8 mouse cellular contexts compared by ENCODE assay signal in genomic region chr5:118514527-118514831, GRCm38 (mm10). TPM values are rescaled to one million over a fixed set of nuclear protein-coding genes. Genes with fewer than 3 reads are reported as not detected.
A peak's percentile ranks its signal among the peaks of the same experiment; 100 is the strongest.
DNase-seq lines count a peak whose midpoint lies in the region; ATAC-seq and TF ChIP-seq lines count a peak whose summit lies in the region.

No protein-coding gene starts in this region.

- no peak for DNase-seq in heart, postnatal 14 days
- no peak for DNase-seq in testis, postnatal 14 days (ENCODE audit: low spot score)
- DNase-seq in liver, embryonic 11.5 days (ENCODE audit: low spot score): no peak
- no peak for DNase-seq in stomach, postnatal 0 days (ENCODE audit: low spot score)
- DNase-seq in urinary bladder, postnatal 4 days (ENCODE audit: low spot score in 2 of 2): no peak

- H3K27me3 ChIP-seq in heart, embryonic 12.5 days (replicated peaks): peaks cover 8% of the 10 kb centered on the region; the same call in 1 of the 2 replicates
- no peaks in the 10 kb centered on the region for H3K27me3 ChIP-seq in testis, adult 2 months (ENCODE audit: control insufficient read depth, insufficient read depth, low read length)
- H3K27me3 ChIP-seq in liver, embryonic 11.5 days (replicated peaks; ENCODE audit: control insufficient read depth, insufficient read depth, low read length): peaks cover 19% of the 10 kb centered on the region
- H3K27me3 ChIP-seq in stomach, postnatal 0 days (ENCODE audit: control insufficient read depth, insufficient read depth, low read length): no peaks in the 10 kb centered on the region

- TF ChIP-seq POLR2A in testis, adult 2 months (IDR thresholded peaks at IDR 0.05; ENCODE audit: control insufficient read depth, low read depth, low read length): no peak

- no peak overlapping the region for H3K27ac ChIP-seq in heart, embryonic 12.5 days (ENCODE audit: poor library complexity, severe bottlenecking)
- H3K27ac ChIP-seq in testis, adult 2 months (ENCODE audit: control insufficient read depth, insufficient read depth, low read depth, low read length): no peak overlapping the region
- no peak overlapping the region for H3K27ac ChIP-seq in liver, embryonic 11.5 days (ENCODE audit: low read depth, low read length)
- peak overlapping the region; percentile 79 for H3K27ac ChIP-seq in stomach, postnatal 0 days (replicated peaks)

- TF ChIP-seq CTCF in testis, adult 2 months (IDR thresholded peaks at IDR 0.05; ENCODE audit: control insufficient read depth, insufficient read depth, insufficient replicate concordance, low read depth, low read length): no peak
- TF ChIP-seq CTCF in stomach, postnatal 0 days (IDR thresholded peaks at IDR 0.05; ENCODE audit: low read depth): no peak

- H3K9ac ChIP-seq in heart, embryonic 12.5 days: 0 out of 2 replicates have a peak overlapping the region, but pooled peaks have one; percentile 54
- peak overlapping the region; percentile 52; the same call in 1 of the 2 replicates for H3K9ac ChIP-seq in liver, embryonic 11.5 days (ENCODE audit: low read depth, low read length)
- H3K9ac ChIP-seq in stomach, postnatal 0 days (ENCODE audit: low read length): peak overlapping the region; percentile 51; the same call in 1 of the 2 replicates

- H3K9me3 ChIP-seq in heart, embryonic 12.5 days (replicated peaks): no peaks in the 10 kb centered on the region
- H3K9me3 ChIP-seq in liver, embryonic 11.5 days (ENCODE audit: control insufficient read depth, low read length): no peaks in the 10 kb centered on the region
- H3K9me3 ChIP-seq in stomach, postnatal 0 days (ENCODE audit: control insufficient read depth, low read length): no peaks in the 10 kb centered on the region

- intact Hi-C loops in heart, postnatal 14 days (cut with DNase I): loop anchor here (5.0 kb wide), 1 partner anchor 52 kb away; no protein-coding TSS in a partner anchor

- 22% methylated on average over 9 of the region's 9 CpGs for WGBS in heart, embryonic 12.5 days
- WGBS in liver, embryonic 11.5 days: 18% methylated on average over 9 of the region's 9 CpGs
- 8% methylated on average over 9 of the region's 9 CpGs for WGBS in stomach, postnatal 0 days

- no peak for ATAC-seq in heart, embryonic 12.5 days (ENCODE audit: insufficient number of reproducible peaks, low FRiP score)
- no peak for ATAC-seq in liver, embryonic 11.5 days (replicated peaks; ENCODE audit: low FRiP score)
- no peak for ATAC-seq in stomach, postnatal 0 days (ENCODE audit: low FRiP score, low TSS enrichment)
- no peak for ATAC-seq in megakaryocyte progenitor cell, adult 5-6 weeks (replicated peaks; ENCODE audit: poor library complexity)

- peak overlapping the region; percentile 75 for H3K4me2 ChIP-seq in heart, embryonic 12.5 days
- H3K4me2 ChIP-seq in liver, embryonic 11.5 days: peak overlapping the region; percentile 82
- peak overlapping the region; percentile 59 for H3K4me2 ChIP-seq in stomach, postnatal 0 days (replicated peaks; ENCODE audit: low read depth)

- peak overlapping the region; percentile 42 for H3K4me3 ChIP-seq in heart, embryonic 12.5 days
- H3K4me3 ChIP-seq in testis, adult 2 months (ENCODE audit: control insufficient read depth, low read depth, low read length): peak overlapping the region; percentile 75
- peak overlapping the region; percentile 45 for H3K4me3 ChIP-seq in liver, embryonic 11.5 days (ENCODE audit: low read depth, low read length)
- H3K4me3 ChIP-seq in stomach, postnatal 0 days (ENCODE audit: low read depth, low read length): peak overlapping the region; percentile 36

- peaks cover 36% of the 10 kb centered on the region for H3K4me1 ChIP-seq in heart, embryonic 12.5 days (replicated peaks)
- H3K4me1 ChIP-seq in testis, adult 2 months (ENCODE audit: control insufficient read depth, insufficient read depth, low read length): peaks cover 21% of the 10 kb centered on the region
- peaks cover 23% of the 10 kb centered on the region; the same call in 1 of the 2 replicates for H3K4me1 ChIP-seq in liver, embryonic 11.5 days (replicated peaks; ENCODE audit: control insufficient read depth, insufficient read depth, low read length)
- peaks cover 7% of the 10 kb centered on the region for H3K4me1 ChIP-seq in stomach, postnatal 0 days (replicated peaks; ENCODE audit: control insufficient read depth, insufficient read depth)

- H3K36me3 ChIP-seq in heart, embryonic 12.5 days: no peaks in the 10 kb centered on the region
- H3K36me3 ChIP-seq in testis, adult 2 months (ENCODE audit: control insufficient read depth, insufficient read depth, low read length): no peaks in the 10 kb centered on the region
- no peaks in the 10 kb centered on the region for H3K36me3 ChIP-seq in liver, embryonic 11.5 days (ENCODE audit: control insufficient read depth, insufficient read depth, low read length)
- no peaks in the 10 kb centered on the region for H3K36me3 ChIP-seq in stomach, postnatal 0 days (ENCODE audit: control insufficient read depth, insufficient read depth, low read length)

- no peak for TF ChIP-seq EP300 in stomach, postnatal 0 days (optimal IDR thresholded peaks at IDR 0.05)

RNA-seq across cellular contexts. Expression of gene Med13l, which starts 46.0 kb away (rescaled TPM):
- 10.0 and 10.8 TPM in 2 replicates for polyA plus RNA-seq in heart, embryonic 12.5 days (2016; fragmentation: Nextera tagmentation; extraction: Ambion mirVana)
- total RNA-seq in heart, postnatal 14 days (2021): 10 to 100 TPM; 33.0 to 34.8 TPM
- polyA plus RNA-seq in testis, adult 2 months (2012; rRNA removed): 7.3 and 7.4 TPM in 2 replicates
- 11.3 and 13.7 TPM in 2 replicates for polyA plus RNA-seq in liver, embryonic 11.5 days (2014; fragmentation: Nextera tagmentation; extraction: Ambion mirVana)
- polyA plus RNA-seq in stomach, postnatal 0 days (2015; fragmentation: Nextera tagmentation; extraction: Ambion mirVana): 5.1 and 5.4 TPM in 2 replicates
- 27.3 and 32.4 TPM in 2 replicates for total RNA-seq in megakaryocyte progenitor cell, adult 5-6 weeks (2015)
- 24.0 and 26.3 TPM in 2 replicates for total RNA-seq in megakaryocyte progenitor cell, adult 5-6 weeks (2017)
